Mouse (Mus musculus) lung, embryonic 16.5 days (tissue): ENCODE data around the gene Defb20. TPM values are rescaled to one million over a fixed set of nuclear protein-coding genes. Genes with fewer than 3 reads are reported as not detected.

Experiments used
- ATAC-seq: fragments of 200-750 bp; cut with Nextera tagmentation; 2 replicates; pipeline ENCODE4 v1.8.0; 2017; ENCODE audit warnings: low read depth, mild to moderate bottlenecking, moderate library complexity
- H3K27ac ChIP-seq: fragments of 300-500 bp; sonication (generic); 2 replicates; pipeline ENCODE4 v1.5.1; 2014; ENCODE audit warnings: mild to moderate bottlenecking, control low read depth, low read length
- H3K27me3 ChIP-seq: fragments of 300-500 bp; sonication (generic); 2 replicates; pipeline ENCODE4 v1.6.1; 2014; ENCODE audit warnings: low read depth, low read length, mixed read lengths; ENCODE audit not compliant: control insufficient read depth, insufficient read depth
- H3K36me3 ChIP-seq: fragments of 300-500 bp; sonication (generic); 2 replicates; pipeline ENCODE4 v1.6.1; 2014; ENCODE audit warnings: low read length; ENCODE audit not compliant: control insufficient read depth, insufficient read depth
- H3K4me1 ChIP-seq: fragments of 300-500 bp; sonication (generic); replicated peaks from 2 replicates; pipeline ENCODE4 v1.6.1; 2014; ENCODE audit warnings: low read length, mixed read lengths; ENCODE audit not compliant: control insufficient read depth, insufficient read depth
- H3K4me2 ChIP-seq: fragments of 300-500 bp; sonication (generic); 2 replicates; pipeline ENCODE4 v1.6.1; 2014; ENCODE audit warnings: low read depth, low read length, control low read depth
- H3K4me3 ChIP-seq: fragments of 300-500 bp; sonication (generic); 2 replicates; pipeline ENCODE4 v1.5.1; 2014; ENCODE audit warnings: mild to moderate bottlenecking, low read length, control low read depth
- H3K9ac ChIP-seq: fragments of 300-500 bp; sonication (generic); 2 replicates; pipeline ENCODE4 v1.6.1; 2014; ENCODE audit warnings: low read length, control low read depth
- H3K9me3 ChIP-seq: fragments of 300-500 bp; sonication (generic); 2 replicates; pipeline ENCODE4 v1.6.1; 2016; ENCODE audit warnings: low read length; ENCODE audit not compliant: control insufficient read depth
- WGBS: fragments of 180-500 bp; shearing (Covaris S2); extraction: QIAGEN DNeasy Blood & Tissue Kit; methylation state at CpG from one replicate; pipeline ENCODE4 v1.1.7; 2014; 5-methylcytosine and 5-hydroxymethylcytosine counted together
- polyA plus RNA-seq: library from polyadenylated mRNA; unstranded; fragments of >200 nt; fragmentation: Nextera tagmentation; extraction: Ambion mirVana; gene quantifications from 2 replicates; pipeline ENCODE4 v1.2.1, GENCODE M21; 2015

Defb20 gene
- polyA plus RNA-seq, 1 experiment from 2014 or later = not detected

DNA sequence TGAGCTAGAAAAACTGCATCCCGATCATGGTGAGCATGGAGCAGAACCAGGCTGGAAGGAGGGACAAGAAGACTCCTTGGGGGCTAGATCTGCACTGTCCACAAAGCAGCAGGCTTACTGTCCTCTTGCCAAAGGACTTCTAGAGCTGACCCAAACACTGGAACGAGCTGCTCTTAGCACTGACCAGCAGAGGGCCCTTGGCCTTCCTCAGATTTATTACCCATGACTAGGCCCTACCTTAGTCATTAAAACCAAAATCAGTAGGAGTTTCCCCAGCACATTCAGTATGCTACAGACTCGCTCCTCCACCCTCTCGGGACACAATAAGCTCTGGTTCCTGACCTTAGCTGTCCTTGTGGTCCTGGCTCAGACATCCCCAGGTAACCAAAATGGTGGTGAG is 41.1 kb downstream of the Defb20 start, which contains the start of gene Defb28:
Defb28 (plus strand) TSS at position 275 of the 400 bp plus-strand sequence.
- Histone ChIP-seq H3K27ac (no peak within 1 kb of the TSS), H3K4me1 (no peaks in the 10 kb centered on the region), H3K36me3 (no peaks in the 10 kb centered on the region), H3K9ac (no peak within 1 kb of the TSS), H3K4me3 (no peak within 1 kb of the TSS), H3K4me2 (no peak within 1 kb of the TSS), H3K27me3 (no peaks in the 10 kb centered on the region), H3K9me3 (no peaks in the 10 kb centered on the region)
- ATAC-seq = no peak
- 68% methylated on average over 4 of the region's 4 CpGs for WGBS

Other genes with a start within 250 kb of the Defb20 start
- 39.2 and 39.3 TPM in 2 replicates for gene Tbc1d20, start 183.2 kb upstream of the Defb20 start, polyA plus RNA-seq
- 88.1 and 92.0 TPM in 2 replicates for gene Rbck1, start 144.4 kb upstream of the Defb20 start, polyA plus RNA-seq
- 5.0 and 5.2 TPM in 2 replicates for gene Trib3, start 133.0 kb upstream of the Defb20 start, polyA plus RNA-seq
- 0.40 and 0.62 TPM in 2 replicates for gene Nrsn2, start 100.4 kb upstream of the Defb20 start, polyA plus RNA-seq
- gene Sox12, start 79.0 kb upstream of the Defb20 start, polyA plus RNA-seq = 7.4 and 8.1 TPM in 2 replicates
- 22.2 and 25.9 TPM in 2 replicates for gene Zcchc3, start 62.0 kb upstream of the Defb20 start, polyA plus RNA-seq
- 8.5 and 10.5 TPM in 2 replicates for gene 6820408C15Rik, start 61.5 kb upstream of the Defb20 start, polyA plus RNA-seq
- gene Defb23, start 12.4 kb upstream of the Defb20 start, polyA plus RNA-seq = not detected in 2 replicates
- gene Defb22, start 13.1 kb downstream of the Defb20 start, polyA plus RNA-seq = not detected in 2 replicates
- gene Defb26, start 34.6 kb downstream of the Defb20 start, polyA plus RNA-seq = not detected in 2 replicates
- gene Defb28, start 41.2 kb downstream of the Defb20 start, polyA plus RNA-seq = not detected in 2 replicates
- gene Defb29, start 63.0 kb downstream of the Defb20 start, polyA plus RNA-seq = not detected in 2 replicates
- gene Gm17416, start 92.3 kb downstream of the Defb20 start, polyA plus RNA-seq = not detected in 2 replicates
- gene Defb21, start 95.7 kb downstream of the Defb20 start, polyA plus RNA-seq = not detected in 2 replicates
- gene Defb19, start 103.2 kb downstream of the Defb20 start, polyA plus RNA-seq = not detected in 2 replicates
- gene Defb45, start 122.3 kb downstream of the Defb20 start, polyA plus RNA-seq = not detected in 2 replicates
- not detected in 2 replicates for gene Defb36, start 127.3 kb downstream of the Defb20 start, polyA plus RNA-seq
- gene Defb25, start 146.0 kb downstream of the Defb20 start, polyA plus RNA-seq = 1.2 and 3.7 TPM in 2 replicates
- gene Rem1, start 149.9 kb downstream of the Defb20 start, polyA plus RNA-seq = 8.4 and 8.6 TPM in 2 replicates
- 96.3 and 98.8 TPM in 2 replicates for gene H13, start 192.4 kb downstream of the Defb20 start, polyA plus RNA-seq
- gene Mcts2, start 210.0 kb downstream of the Defb20 start, polyA plus RNA-seq = 26.1 and 27.4 TPM in 2 replicates